Mouse (Mus musculus): ENCODE measurements around the gene Myo7a. TPM values are rescaled to one million over a fixed set of nuclear protein-coding genes. Genes with fewer than 3 reads are reported as not detected.

The Myo7a gene
- polyA plus RNA-seq, 1 experiment = 8.0 TPM

GRCm38 (mm10) chr7:98153892-98154291 lies 34.6 kb upstream of the Myo7a start:
- H3K4me1 ChIP-seq (ENCODE audit: control insufficient read depth, insufficient read depth, low read length) = peaks cover 23% of the 10 kb centered on the region
- H3K36me3 ChIP-seq (ENCODE audit: control insufficient read depth, insufficient read depth, low read length, poor library complexity, severe bottlenecking) = no peaks in the 10 kb centered on the region
- H3K4me3 ChIP-seq (ENCODE audit: low read depth, low read length) = no peak overlapping the region
- no peak overlapping the region for H3K27ac ChIP-seq (ENCODE audit: insufficient read depth, low read length)
- no peak for TF ChIP-seq CTCF (IDR thresholded peaks at IDR 0.05; ENCODE audit: low read depth, low read length)
- no peak for TF ChIP-seq EP300 (IDR thresholded peaks at IDR 0.05; ENCODE audit: insufficient read depth, low read depth, low read length)
- TF ChIP-seq POLR2A (IDR thresholded peaks at IDR 0.05; ENCODE audit: insufficient read depth, low read length) = no peak
- no peaks in the 10 kb centered on the region for H3K9me3 ChIP-seq (replicated peaks; ENCODE audit: control insufficient read depth, insufficient read depth, low read length, poor library complexity, severe bottlenecking)
- H3K27me3 ChIP-seq (ENCODE audit: control insufficient read depth, insufficient read depth, low read length, poor library complexity, severe bottlenecking) = no peaks in the 10 kb centered on the region
- H3K9ac ChIP-seq (ENCODE audit: low read depth, poor library complexity, severe bottlenecking) = no peak overlapping the region

- no peak overlapping the region for H3K9ac ChIP-seq (ENCODE audit: low read depth, poor library complexity, severe bottlenecking)
- H3K9me3 ChIP-seq (replicated peaks; ENCODE audit: control insufficient read depth, insufficient read depth, low read length, poor library complexity, severe bottlenecking) = no peaks in the 10 kb centered on the region
- TF ChIP-seq CTCF (IDR thresholded peaks at IDR 0.05; ENCODE audit: low read depth, low read length) (peak; percentile 61), EP300 (IDR thresholded peaks at IDR 0.05; ENCODE audit: insufficient read depth, low read depth, low read length) (no peak), POLR2A (IDR thresholded peaks at IDR 0.05; ENCODE audit: insufficient read depth, low read length) (no peak)
- no peaks in the 10 kb centered on the region for H3K36me3 ChIP-seq (ENCODE audit: control insufficient read depth, insufficient read depth, low read length, poor library complexity, severe bottlenecking)
- peaks cover 20% of the 10 kb centered on the region for H3K4me1 ChIP-seq (ENCODE audit: control insufficient read depth, insufficient read depth, low read length)
- no peaks in the 10 kb centered on the region for H3K27me3 ChIP-seq (ENCODE audit: control insufficient read depth, insufficient read depth, low read length, poor library complexity, severe bottlenecking)
- H3K27ac ChIP-seq (ENCODE audit: insufficient read depth, low read length) = no peak overlapping the region
- H3K4me3 ChIP-seq (ENCODE audit: low read depth, low read length) = no peak overlapping the region
These were observed 34.0 kb upstream of the Myo7a start for GRCm38 (mm10) chr7:98153345-98153744.

DNA sequence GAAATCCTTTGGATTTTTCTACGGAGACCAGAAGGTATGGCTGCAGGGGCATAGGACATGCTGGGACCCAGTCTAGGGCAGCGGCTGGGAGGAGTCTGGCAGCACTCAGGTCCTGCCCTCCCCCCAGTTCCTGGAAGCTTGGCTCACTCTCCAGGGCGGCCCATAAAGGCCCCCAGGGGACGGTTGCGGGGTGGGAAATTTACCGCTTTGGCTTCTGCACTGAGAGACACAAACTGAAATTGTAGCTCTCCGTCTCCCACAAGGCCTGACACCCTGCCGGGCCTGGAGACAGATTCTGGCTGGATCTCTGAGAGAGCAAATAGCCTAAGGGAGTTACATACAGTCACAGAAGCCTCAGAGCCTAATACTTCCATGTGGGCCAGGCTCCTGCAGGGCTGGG lies 33.1 kb upstream of the Myo7a start:
- Histone ChIP-seq H3K27me3 (ENCODE audit: control insufficient read depth, insufficient read depth, low read length, poor library complexity, severe bottlenecking) (no peaks in the 10 kb centered on the region), H3K4me3 (ENCODE audit: low read depth, low read length) (no peak overlapping the region), H3K27ac (ENCODE audit: insufficient read depth, low read length) (no peak overlapping the region), H3K9me3 (replicated peaks; ENCODE audit: control insufficient read depth, insufficient read depth, low read length, poor library complexity, severe bottlenecking) (no peaks in the 10 kb centered on the region), H3K36me3 (ENCODE audit: control insufficient read depth, insufficient read depth, low read length, poor library complexity, severe bottlenecking) (no peaks in the 10 kb centered on the region), H3K9ac (ENCODE audit: low read depth, poor library complexity, severe bottlenecking) (no peak overlapping the region), H3K4me1 (ENCODE audit: control insufficient read depth, insufficient read depth, low read length) (peaks cover 20% of the 10 kb centered on the region)
- TF ChIP-seq POLR2A (IDR thresholded peaks at IDR 0.05; ENCODE audit: insufficient read depth, low read length) (no peak), CTCF (IDR thresholded peaks at IDR 0.05; ENCODE audit: low read depth, low read length) (no peak)

DNA sequence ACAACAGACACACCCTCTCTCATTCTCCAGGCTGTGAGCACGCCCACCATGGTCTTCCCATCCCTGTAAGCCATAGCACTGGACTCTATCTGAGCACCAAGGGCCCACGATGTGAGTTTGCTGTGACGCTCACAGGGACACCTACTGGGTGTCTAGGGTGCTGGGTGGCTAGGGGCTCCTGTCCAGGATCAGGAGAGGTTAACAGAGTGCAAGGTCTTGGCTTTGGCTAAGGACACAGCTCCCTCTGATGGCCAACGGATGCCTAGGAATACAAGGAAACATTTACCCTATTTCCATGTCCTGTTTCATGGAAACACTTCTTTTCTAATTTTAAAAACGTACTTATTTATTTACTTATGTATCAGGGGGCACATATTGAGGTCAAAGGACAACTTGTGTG lies 31.2 kb upstream of the Myo7a start:
- Histone ChIP-seq H3K4me3 (ENCODE audit: low read depth, low read length) (no peak overlapping the region), H3K36me3 (ENCODE audit: control insufficient read depth, insufficient read depth, low read length, poor library complexity, severe bottlenecking) (no peaks in the 10 kb centered on the region), H3K9me3 (replicated peaks; ENCODE audit: control insufficient read depth, insufficient read depth, low read length, poor library complexity, severe bottlenecking) (no peaks in the 10 kb centered on the region), H3K27ac (ENCODE audit: insufficient read depth, low read length) (no peak overlapping the region), H3K9ac (ENCODE audit: low read depth, poor library complexity, severe bottlenecking) (no peak overlapping the region), H3K4me1 (ENCODE audit: control insufficient read depth, insufficient read depth, low read length) (peaks cover 16% of the 10 kb centered on the region), H3K27me3 (ENCODE audit: control insufficient read depth, insufficient read depth, low read length, poor library complexity, severe bottlenecking) (no peaks in the 10 kb centered on the region)
- TF ChIP-seq POLR2A (IDR thresholded peaks at IDR 0.05; ENCODE audit: insufficient read depth, low read length) = no peak
- no peak for TF ChIP-seq EP300 (IDR thresholded peaks at IDR 0.05; ENCODE audit: insufficient read depth, low read depth, low read length)
- TF ChIP-seq CTCF (IDR thresholded peaks at IDR 0.05; ENCODE audit: low read depth, low read length) = peak; percentile 30

DNA sequence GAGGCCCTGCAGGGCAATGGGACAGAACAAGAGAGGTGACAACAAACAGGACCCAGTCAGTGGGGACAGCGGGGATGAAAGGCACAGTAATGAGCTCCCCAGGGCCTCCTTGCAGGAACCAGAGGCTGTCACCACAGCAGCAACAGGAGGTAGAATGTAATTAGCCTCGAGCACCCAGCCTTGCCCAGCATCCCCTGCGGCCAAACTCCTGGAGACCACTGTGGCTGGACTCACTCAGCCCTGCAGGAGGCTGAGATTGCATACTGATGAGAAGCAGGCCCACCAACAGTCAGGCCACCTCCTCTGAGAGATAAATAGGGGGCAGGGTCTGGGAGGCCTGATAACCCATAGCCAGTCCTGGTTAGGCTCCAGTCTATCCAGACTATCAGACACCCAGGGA lies 30.5 kb upstream of the Myo7a start:
- Histone ChIP-seq H3K9ac (ENCODE audit: low read depth, poor library complexity, severe bottlenecking) (no peak overlapping the region), H3K4me3 (ENCODE audit: low read depth, low read length) (no peak overlapping the region), H3K36me3 (ENCODE audit: control insufficient read depth, insufficient read depth, low read length, poor library complexity, severe bottlenecking) (no peaks in the 10 kb centered on the region), H3K9me3 (replicated peaks; ENCODE audit: control insufficient read depth, insufficient read depth, low read length, poor library complexity, severe bottlenecking) (no peaks in the 10 kb centered on the region), H3K27ac (ENCODE audit: insufficient read depth, low read length) (no peak overlapping the region), H3K4me1 (ENCODE audit: control insufficient read depth, insufficient read depth, low read length) (peaks cover 16% of the 10 kb centered on the region), H3K27me3 (ENCODE audit: control insufficient read depth, insufficient read depth, low read length, poor library complexity, severe bottlenecking) (no peaks in the 10 kb centered on the region)
- no peak for TF ChIP-seq POLR2A (IDR thresholded peaks at IDR 0.05; ENCODE audit: insufficient read depth, low read length)
- 0 out of 2 replicates have a peak, but pooled peaks have one; percentile 20 for TF ChIP-seq EP300 (IDR thresholded peaks at IDR 0.05; ENCODE audit: insufficient read depth, low read depth, low read length)
- TF ChIP-seq CTCF (IDR thresholded peaks at IDR 0.05; ENCODE audit: low read depth, low read length) = no peak

DNA sequence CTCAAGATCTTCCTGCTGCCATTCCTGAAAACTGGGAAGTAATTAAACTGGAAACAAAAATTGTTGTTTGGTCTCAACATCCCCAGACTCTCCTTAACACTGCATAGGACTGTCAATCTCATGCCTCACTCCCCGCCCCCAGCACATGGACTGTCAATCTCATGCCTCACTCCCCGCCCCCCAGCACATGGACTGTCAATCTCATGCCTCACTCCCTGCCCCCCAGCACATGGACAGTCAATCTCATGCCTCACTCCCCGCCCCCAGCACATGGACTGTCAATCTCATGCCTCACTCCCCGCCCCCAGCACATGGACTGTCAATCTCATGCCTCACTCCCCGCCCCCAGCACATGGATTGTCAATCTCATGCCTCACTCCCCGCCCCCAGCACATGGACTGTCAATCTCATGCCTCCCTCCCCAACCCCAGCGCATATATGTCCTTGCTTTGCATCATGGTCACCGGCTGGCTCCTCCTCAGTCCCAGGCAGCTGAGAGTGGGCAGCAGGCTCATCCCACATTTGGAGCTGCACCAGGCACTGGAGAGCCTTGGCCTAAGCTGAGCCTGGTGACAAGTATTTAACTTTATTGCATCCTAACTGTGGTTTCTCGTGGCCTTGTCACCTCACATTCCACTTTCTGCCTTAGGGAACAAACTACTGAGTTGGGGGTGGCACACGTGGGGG lies 29.5 kb upstream of the Myo7a start:
- no peaks in the 10 kb centered on the region for H3K36me3 ChIP-seq (ENCODE audit: control insufficient read depth, insufficient read depth, low read length, poor library complexity, severe bottlenecking)
- H3K4me3 ChIP-seq (ENCODE audit: low read depth, low read length) = no peak overlapping the region
- TF ChIP-seq EP300 (IDR thresholded peaks at IDR 0.05; ENCODE audit: insufficient read depth, low read depth, low read length) = no peak
- no peak for TF ChIP-seq CTCF (IDR thresholded peaks at IDR 0.05; ENCODE audit: low read depth, low read length)
- TF ChIP-seq POLR2A (IDR thresholded peaks at IDR 0.05; ENCODE audit: insufficient read depth, low read length) = no peak
- no peak overlapping the region for H3K27ac ChIP-seq (ENCODE audit: insufficient read depth, low read length)
- no peak overlapping the region for H3K9ac ChIP-seq (ENCODE audit: low read depth, poor library complexity, severe bottlenecking)
- H3K9me3 ChIP-seq (replicated peaks; ENCODE audit: control insufficient read depth, insufficient read depth, low read length, poor library complexity, severe bottlenecking) = no peaks in the 10 kb centered on the region
- H3K27me3 ChIP-seq (ENCODE audit: control insufficient read depth, insufficient read depth, low read length, poor library complexity, severe bottlenecking) = no peaks in the 10 kb centered on the region
- H3K4me1 ChIP-seq (ENCODE audit: control insufficient read depth, insufficient read depth, low read length) = peaks cover 16% of the 10 kb centered on the region
